Mouse (Mus musculus) lung, embryonic 15.5 days (tissue): ENCODE data around the gene Myt1l. TPM values are rescaled to one million over a fixed set of nuclear protein-coding genes. Genes with fewer than 3 reads are reported as not detected.
A peak's percentile ranks its signal among the peaks of the same experiment; 100 is the strongest.

Source experiments
- ATAC-seq: fragments of 200-750 bp; cut with Nextera tagmentation; 2 replicates; pipeline ENCODE4 v1.8.0; 2017; ENCODE audit warnings: moderate number of reproducible peaks, borderline replicate concordance; ENCODE audit not compliant: low FRiP score, low TSS enrichment; ENCODE audit errors: extremely low read depth
- H3K27ac ChIP-seq: fragments of 300-500 bp; sonication (generic); 2 replicates; pipeline ENCODE4 v1.5.1; 2015; ENCODE audit warnings: moderate library complexity, mild to moderate bottlenecking, inconsistent platforms
- H3K27me3 ChIP-seq: fragments of 300-500 bp; sonication (generic); 2 replicates; pipeline ENCODE4 v1.6.1; 2015; ENCODE audit warnings: inconsistent platforms
- H3K36me3 ChIP-seq: fragments of 300-500 bp; sonication (generic); 2 replicates; pipeline ENCODE4 v1.6.1; 2015; ENCODE audit warnings: inconsistent platforms
- H3K4me1 ChIP-seq: fragments of 300-500 bp; sonication (generic); 2 replicates; pipeline ENCODE4 v1.6.1; 2015; ENCODE audit warnings: inconsistent platforms
- H3K4me2 ChIP-seq: fragments of 300-500 bp; sonication (generic); 2 replicates; pipeline ENCODE4 v1.6.1; 2015; ENCODE audit warnings: inconsistent platforms, mild to moderate bottlenecking, moderate library complexity
- H3K4me3 ChIP-seq: fragments of 300-500 bp; sonication (generic); 2 replicates; pipeline ENCODE4 v1.5.1; 2015; ENCODE audit warnings: mild to moderate bottlenecking, inconsistent platforms
- H3K9ac ChIP-seq: fragments of 300-500 bp; sonication (generic); 2 replicates; pipeline ENCODE4 v1.6.1; 2015; ENCODE audit warnings: inconsistent platforms
- H3K9me3 ChIP-seq: fragments of 300-500 bp; sonication (generic); 2 replicates; pipeline ENCODE4 v1.6.1; 2016; ENCODE audit warnings: inconsistent platforms
- WGBS: fragments of 180-500 bp; shearing (Covaris S2); methylation state at CpG from one replicate; pipeline ENCODE4 v1.1.7; 2015; 5-methylcytosine and 5-hydroxymethylcytosine counted together
- polyA plus RNA-seq: library from polyadenylated mRNA; unstranded; fragments of >200 nt; fragmentation: Nextera tagmentation; extraction: Ambion mirVana; gene quantifications from 2 replicates; pipeline ENCODE4 v1.2.1, GENCODE M21; 2015

Myt1l gene
- polyA plus RNA-seq, 1 experiment from 2014 or later, result 0.27 TPM

DNA sequence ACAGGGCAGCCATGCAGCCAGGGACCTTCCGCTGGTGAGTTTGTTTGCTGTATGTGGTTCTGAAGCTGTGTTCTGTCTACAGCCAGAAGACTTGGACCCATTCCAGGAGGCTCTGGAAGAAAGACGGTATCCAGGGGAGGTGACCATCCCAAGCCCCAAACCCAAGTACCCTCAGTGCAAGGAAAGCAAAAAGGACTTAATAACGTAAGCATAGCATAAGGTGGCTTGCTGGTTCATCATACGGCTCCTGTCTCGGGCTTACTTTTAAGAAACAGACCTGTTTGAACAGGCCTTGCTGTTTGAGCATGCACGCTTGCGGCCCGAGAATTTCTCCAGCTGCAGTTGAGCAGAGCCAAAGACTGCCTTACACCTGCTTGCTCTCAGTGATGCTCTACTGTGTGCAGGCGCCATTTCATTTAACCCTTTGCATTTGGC lies 326.0 kb downstream of the Myt1l start:
- ATAC-seq, result no peak
- H3K27me3 ChIP-seq, result no peaks in the 10 kb centered on the region
- H3K4me2 ChIP-seq, result no peak overlapping the region
- H3K4me3 ChIP-seq, result no peak overlapping the region
- 72% methylated on average over 9 of the region's 9 CpGs for WGBS
- H3K4me1 ChIP-seq, result no peaks in the 10 kb centered on the region
- H3K9ac ChIP-seq, result no peak overlapping the region
- no peaks in the 10 kb centered on the region for H3K9me3 ChIP-seq
- H3K27ac ChIP-seq, result no peak overlapping the region
- no peaks in the 10 kb centered on the region for H3K36me3 ChIP-seq

DNA sequence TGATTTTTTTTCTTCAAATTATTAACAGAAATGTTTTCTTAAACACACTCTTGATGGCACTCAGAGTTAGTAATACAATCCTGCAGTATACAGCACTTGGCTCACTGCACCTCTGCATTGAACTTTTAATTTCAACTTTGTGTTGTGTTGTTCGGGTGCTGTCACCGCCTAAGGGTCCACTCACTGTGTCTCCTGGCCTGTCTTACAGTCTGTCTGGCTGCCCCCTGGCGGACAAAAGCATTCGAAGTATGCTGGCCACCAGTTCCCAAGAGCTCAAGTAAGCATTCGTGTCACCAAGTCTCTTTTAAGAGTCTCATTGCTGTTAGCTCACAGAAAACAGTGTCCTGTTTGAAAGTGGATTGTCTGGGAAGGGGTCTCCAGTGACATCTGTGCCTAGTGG lies 326.8 kb downstream of the Myt1l start:
- Histone ChIP-seq H3K27me3 (no peaks in the 10 kb centered on the region; the same call in 1 of the 2 replicates), H3K4me3 (no peak overlapping the region), H3K4me1 (no peaks in the 10 kb centered on the region), H3K9me3 (no peaks in the 10 kb centered on the region), H3K36me3 (no peaks in the 10 kb centered on the region), H3K27ac (no peak overlapping the region), H3K9ac (no peak overlapping the region), H3K4me2 (no peak overlapping the region)
- WGBS, result 20% methylated on average over 5 of the region's 5 CpGs
- ATAC-seq, result no peak

DNA sequence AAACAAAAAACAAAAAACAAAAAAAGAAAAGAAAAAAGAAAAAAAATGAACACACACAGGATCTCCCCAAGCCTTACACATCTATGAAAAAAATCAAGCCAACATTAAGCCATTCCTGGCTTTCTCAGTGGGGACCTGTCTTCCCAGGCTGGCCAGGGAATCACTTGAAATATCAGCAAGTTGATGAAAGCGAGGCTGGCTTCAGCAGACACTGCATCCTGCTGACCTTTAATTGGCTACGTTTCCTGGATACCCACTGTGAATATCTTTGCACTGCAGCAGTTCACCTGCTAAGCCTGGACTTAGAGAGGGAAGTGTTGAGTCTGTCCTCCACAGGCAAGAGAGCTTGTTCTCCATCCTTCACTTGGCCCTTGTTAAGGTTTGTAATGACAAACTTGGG lies 332.8 kb downstream of the Myt1l start:
- Histone ChIP-seq H3K27ac (no peak overlapping the region), H3K4me1 (no peaks in the 10 kb centered on the region), H3K9me3 (no peaks in the 10 kb centered on the region), H3K4me2 (no peak overlapping the region), H3K36me3 (no peaks in the 10 kb centered on the region), H3K27me3 (no peaks in the 10 kb centered on the region; the same call in 1 of the 2 replicates), H3K4me3 (no peak overlapping the region), H3K9ac (no peak overlapping the region)
- 29% methylated on average over 2 of the region's 2 CpGs for WGBS
- no peak for ATAC-seq

GRCm38 (mm10) chr12:29868295-29868694 lies 340.1 kb downstream of the Myt1l start:
- no peak overlapping the region for H3K9ac ChIP-seq
- no peaks in the 10 kb centered on the region for H3K27me3 ChIP-seq
- no peaks in the 10 kb centered on the region for H3K36me3 ChIP-seq
- H3K4me3 ChIP-seq, result no peak overlapping the region
- no peak overlapping the region for H3K27ac ChIP-seq
- no peaks in the 10 kb centered on the region for H3K4me1 ChIP-seq
- H3K4me2 ChIP-seq, result no peak overlapping the region
- no peaks in the 10 kb centered on the region for H3K9me3 ChIP-seq
- WGBS, result 84% methylated on average over 4 of the region's 4 CpGs
- no peak for ATAC-seq

DNA sequence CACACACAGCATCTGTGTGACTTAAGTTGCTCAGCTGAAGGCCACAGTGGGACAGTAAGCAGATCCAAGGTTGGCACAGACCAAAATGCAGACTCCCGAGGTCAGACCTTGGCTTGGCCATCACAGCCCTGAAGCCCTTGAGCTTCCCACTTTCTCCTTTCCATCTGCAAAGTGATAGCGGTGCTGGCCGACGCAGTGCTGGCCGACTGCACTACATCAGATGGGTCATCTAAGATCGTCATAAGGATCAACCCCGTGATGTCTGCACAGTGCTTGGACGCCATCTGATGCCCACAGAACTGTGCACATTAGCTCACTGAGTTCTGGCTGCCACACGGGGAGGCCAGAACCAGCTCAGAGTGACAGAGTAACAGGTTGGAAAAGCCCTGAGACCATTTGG lies 340.6 kb downstream of the Myt1l start:
- Histone ChIP-seq H3K9ac (no peak overlapping the region), H3K36me3 (no peaks in the 10 kb centered on the region), H3K9me3 (no peaks in the 10 kb centered on the region), H3K4me3 (no peak overlapping the region), H3K4me1 (no peaks in the 10 kb centered on the region), H3K4me2 (no peak overlapping the region), H3K27ac (no peak overlapping the region), H3K27me3 (no peaks in the 10 kb centered on the region)
- 78% methylated on average over 9 of the region's 9 CpGs for WGBS
- ATAC-seq, result no peak

- H3K9me3 ChIP-seq, result no peaks in the 10 kb centered on the region
- no peak overlapping the region for H3K4me2 ChIP-seq
- H3K27me3 ChIP-seq, result no peaks in the 10 kb centered on the region
- no peak overlapping the region for H3K4me3 ChIP-seq
- no peaks in the 10 kb centered on the region for H3K4me1 ChIP-seq
- WGBS, result 40% methylated on average over 7 of the region's 7 CpGs
- H3K9ac ChIP-seq, result no peak overlapping the region
- no peak overlapping the region for H3K27ac ChIP-seq
- ATAC-seq, result no peak
- H3K36me3 ChIP-seq, result no peaks in the 10 kb centered on the region
Observed at GRCm38 (mm10) chr12:29872156-29872815, 344.1 kb downstream of the Myt1l start.

DNA sequence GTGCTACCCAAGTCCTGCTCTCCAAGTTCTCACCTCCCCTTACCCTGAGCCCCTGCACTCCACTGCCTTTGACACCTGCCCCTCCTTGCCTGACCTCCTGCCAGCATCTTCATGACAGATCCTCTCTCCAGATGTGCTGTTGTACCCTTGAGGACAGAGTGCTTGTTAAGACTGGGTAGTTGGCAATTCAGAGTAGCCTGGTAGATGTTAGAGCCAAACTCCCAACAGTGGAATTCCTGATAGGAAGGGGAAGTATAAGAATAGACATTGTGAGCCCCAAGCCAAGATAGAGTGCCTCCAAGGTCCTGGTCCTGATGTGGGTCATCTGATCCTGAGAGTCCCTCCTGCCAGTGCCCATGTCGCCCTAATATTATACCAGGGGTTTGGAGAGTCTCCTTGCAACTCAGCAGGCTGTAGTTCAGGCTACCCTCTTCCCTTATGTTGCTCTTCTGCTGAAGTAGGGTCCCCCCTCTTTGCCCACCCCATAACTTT lies 345.1 kb downstream of the Myt1l start:
- Histone ChIP-seq H3K36me3 (no peaks in the 10 kb centered on the region), H3K9me3 (no peaks in the 10 kb centered on the region), H3K4me3 (no peak overlapping the region), H3K4me2 (no peak overlapping the region), H3K27ac (no peak overlapping the region), H3K4me1 (no peaks in the 10 kb centered on the region), H3K9ac (no peak overlapping the region), H3K27me3 (no peaks in the 10 kb centered on the region)
- WGBS, result 45% methylated on average over 1 of the region's 1 CpGs
- no peak for ATAC-seq

DNA sequence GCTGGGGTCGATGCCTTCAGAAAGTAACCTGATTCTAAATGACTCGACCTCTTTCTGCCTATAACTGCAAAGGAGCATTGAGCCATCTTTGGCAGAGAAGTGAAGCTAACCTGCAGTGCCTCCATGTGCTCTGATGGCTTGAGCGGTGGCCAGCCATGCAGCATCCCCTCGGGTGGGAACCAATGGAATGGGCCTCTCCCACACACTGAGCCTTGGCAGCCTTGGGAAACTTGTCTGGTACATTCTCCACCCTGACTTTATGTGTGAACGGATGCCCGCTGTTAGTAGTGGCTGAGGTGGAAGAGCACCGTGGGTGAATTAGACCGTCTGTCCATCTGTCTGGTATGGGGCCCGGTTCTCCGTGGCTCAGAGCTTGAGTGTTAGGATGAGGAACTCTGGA lies 349.8 kb downstream of the Myt1l start:
- H3K4me2 ChIP-seq, result no peak overlapping the region
- WGBS, result 86% methylated on average over 10 of the region's 10 CpGs

DNA sequence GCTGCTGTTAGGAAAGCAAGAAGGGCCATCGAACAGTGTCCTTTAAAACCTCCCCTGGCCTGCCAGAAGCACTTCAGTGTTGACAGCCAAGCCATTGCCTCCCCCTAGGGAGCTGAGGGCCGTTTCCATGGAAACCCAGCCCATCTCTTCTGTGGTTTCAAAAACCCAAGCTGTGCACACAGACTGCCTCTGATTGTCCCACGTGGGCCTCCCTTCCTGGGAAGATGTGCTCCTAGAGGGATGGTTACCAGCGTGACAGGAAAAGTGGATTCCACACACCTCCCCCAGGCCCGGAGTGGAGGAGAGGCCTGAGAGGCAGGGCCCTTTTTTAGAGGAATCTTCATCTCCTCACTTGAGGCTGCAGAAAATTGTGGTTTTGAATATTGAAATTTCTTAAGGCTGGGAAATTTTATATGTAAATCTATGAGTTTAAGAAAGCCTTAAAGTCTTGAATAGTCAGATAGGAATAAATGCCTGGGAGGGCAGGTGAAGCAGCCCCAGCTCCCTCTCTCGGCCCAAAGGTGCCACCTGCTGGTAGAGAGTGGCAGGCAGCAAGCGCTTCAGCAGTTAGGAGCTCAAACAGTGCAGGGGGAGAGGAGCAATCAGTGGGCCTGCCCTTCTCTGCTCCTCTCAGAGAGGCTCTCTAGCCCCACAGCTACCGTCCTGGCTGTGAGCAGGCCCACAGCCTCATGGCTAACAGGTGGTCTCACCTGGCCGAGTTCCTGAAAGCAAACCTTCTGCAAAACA lies 354.9 kb downstream of the Myt1l start:
- Histone ChIP-seq H3K9ac (no peak overlapping the region), H3K36me3 (no peaks in the 10 kb centered on the region), H3K4me1 (peaks cover 4% of the 10 kb centered on the region; the same call in 1 of the 2 replicates), H3K9me3 (no peaks in the 10 kb centered on the region), H3K4me2 (no peak overlapping the region), H3K27ac (no peak overlapping the region), H3K4me3 (no peak overlapping the region), H3K27me3 (no peaks in the 10 kb centered on the region)
- no peak; the same call in 1 of the 2 replicates for ATAC-seq
- 16% methylated on average over 9 of the region's 9 CpGs for WGBS

More for the DNA sequence above, 349.8 kb downstream of the Myt1l start:
- Histone ChIP-seq H3K4me1 (peaks cover 3% of the 10 kb centered on the region; the same call in 1 of the 2 replicates), H3K36me3 (no peaks in the 10 kb centered on the region), H3K9me3 (no peaks in the 10 kb centered on the region), H3K27me3 (no peaks in the 10 kb centered on the region), H3K9ac (no peak overlapping the region), H3K27ac (no peak overlapping the region), H3K4me3 (no peak overlapping the region)
- no peak for ATAC-seq

- no peak overlapping the region for H3K9ac ChIP-seq
- H3K4me3 ChIP-seq, result no peak overlapping the region
- no peak overlapping the region for H3K4me2 ChIP-seq
- H3K27ac ChIP-seq, result no peak overlapping the region
- no peak for ATAC-seq
- H3K4me1 ChIP-seq, result peaks cover 4% of the 10 kb centered on the region; the same call in 1 of the 2 replicates
- H3K9me3 ChIP-seq, result no peaks in the 10 kb centered on the region
- no peaks in the 10 kb centered on the region for H3K36me3 ChIP-seq
- WGBS, result 80% methylated on average over 5 of the region's 5 CpGs
- H3K27me3 ChIP-seq, result no peaks in the 10 kb centered on the region; the same call in 1 of the 2 replicates
Observed at GRCm38 (mm10) chr12:29884376-29884775, 356.2 kb downstream of the Myt1l start.

DNA sequence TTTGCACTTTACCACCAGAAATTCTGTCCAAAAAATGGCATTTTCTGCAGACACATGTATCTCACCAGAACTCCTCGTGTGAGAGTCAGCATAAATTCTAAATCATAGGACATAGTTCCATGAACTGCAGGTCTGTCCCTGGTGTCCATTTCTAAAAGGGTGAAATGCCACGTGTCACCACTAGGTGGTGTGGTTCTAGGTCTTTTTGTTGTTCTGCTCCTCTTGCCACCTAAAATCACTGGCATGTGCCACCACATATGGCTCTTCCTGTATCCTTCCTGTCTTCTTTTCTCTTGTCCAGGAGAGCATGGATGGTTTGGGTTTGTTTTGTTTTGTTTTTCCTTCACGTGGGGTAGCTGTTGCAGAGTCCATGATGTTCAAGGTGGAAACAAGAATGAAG lies 366.5 kb downstream of the Myt1l start:
- Histone ChIP-seq H3K4me2 (no peak overlapping the region), H3K36me3 (no peaks in the 10 kb centered on the region), H3K9ac (no peak overlapping the region), H3K4me3 (no peak overlapping the region), H3K27ac (no peak overlapping the region), H3K27me3 (peaks cover 5% of the 10 kb centered on the region; the same call in 1 of the 2 replicates), H3K9me3 (no peaks in the 10 kb centered on the region), H3K4me1 (peaks cover 6% of the 10 kb centered on the region; the same call in 1 of the 2 replicates)
- ATAC-seq, result no peak
- WGBS, result 17% methylated on average over 3 of the region's 3 CpGs

DNA sequence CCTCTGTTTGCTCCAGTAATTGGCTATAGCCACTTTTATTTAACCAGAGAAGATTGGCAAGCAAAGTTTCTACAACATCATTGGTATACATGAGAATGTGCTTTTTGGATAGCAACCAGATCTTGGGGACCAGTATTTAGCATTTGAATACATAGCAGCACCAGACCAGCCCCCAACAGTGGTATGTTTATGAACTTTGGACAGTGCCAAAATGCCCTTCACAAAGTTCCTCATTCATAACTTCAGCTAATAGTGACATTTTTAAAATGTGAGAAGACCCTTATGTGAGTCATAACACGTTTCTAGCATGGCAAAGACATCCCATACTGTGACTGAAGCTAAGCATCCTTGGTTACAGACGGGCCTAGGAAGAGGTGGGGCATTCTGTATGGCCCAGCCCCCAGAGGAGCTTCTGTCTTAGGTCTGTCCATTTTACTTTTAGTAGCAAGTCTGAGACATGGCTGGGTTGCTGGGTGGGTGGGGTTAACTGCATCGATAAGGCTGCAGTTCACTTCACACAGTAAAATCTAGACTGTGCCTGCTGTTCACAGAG lies 369.4 kb downstream of the Myt1l start:
- no peak overlapping the region for H3K4me3 ChIP-seq
- H3K27me3 ChIP-seq, result 0 out of 2 replicates have a peak, but pooled peaks cover 8% of the 10 kb centered on the region
- H3K36me3 ChIP-seq, result no peaks in the 10 kb centered on the region
- ATAC-seq, result peak; percentile 72; the same call in 1 of the 2 replicates
- H3K4me1 ChIP-seq, result peaks cover 6% of the 10 kb centered on the region; the same call in 1 of the 2 replicates
- no peak overlapping the region for H3K4me2 ChIP-seq
- H3K9ac ChIP-seq, result no peak overlapping the region
- H3K9me3 ChIP-seq, result no peaks in the 10 kb centered on the region
- H3K27ac ChIP-seq, result no peak overlapping the region
- WGBS, result 52% methylated on average over 3 of the region's 3 CpGs
